Mouse (Mus musculus) liver, embryonic 18 days (tissue): ENCODE measurements around the gene Olfr178. TPM values are rescaled to one million over a fixed set of nuclear protein-coding genes. Genes with fewer than 3 reads are reported as not detected.

Experiments
- polyA plus RNA-seq: library from polyadenylated mRNA; depleted of rRNA; stranded (reverse); fragments of >200 nt; gene quantifications from 2 replicates; pipeline ENCODE4 v1.2.3, GENCODE M21; 2012; rRNA removed

Olfr178 gene
- not detected in 2 replicates for polyA plus RNA-seq

GRCm38 (mm10) chr16:58891963-58892362 is at the start of gene Olfr178:
Gene Olfr178, minus strand, starts transcription at chr16:58892063.

GRCm38 (mm10) chr16:58929292-58929691 is 37.4 kb upstream of the Olfr178 start, which contains the start of gene Olfr180:
Gene Olfr180, minus strand, starts transcription at chr16:58929392.

DNA sequence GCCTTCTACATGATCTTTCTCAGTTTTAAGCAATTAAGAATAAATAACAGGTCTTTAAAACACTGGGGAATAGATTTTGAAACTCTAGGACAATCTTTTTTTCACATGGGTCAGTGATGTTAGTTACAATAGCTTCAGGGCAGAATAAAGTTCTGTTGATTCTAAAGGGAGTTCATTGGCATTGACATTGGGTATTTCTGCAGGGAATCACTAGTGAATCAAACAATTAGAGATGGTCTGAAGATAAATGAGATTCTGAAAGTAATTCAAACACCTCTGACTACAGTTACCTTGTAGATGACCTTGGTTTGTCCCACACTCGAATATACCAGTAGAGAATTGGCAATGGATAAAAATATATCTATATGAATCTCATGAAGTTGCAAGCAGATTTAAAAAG is 36.8 kb upstream of the Olfr178 start, which contains the start of gene Olfr181:
Gene Olfr181 (minus strand): TSS at position 101 of the 400 bp plus-strand sequence.

GRCm38 (mm10) chr16:58874668-58875067 is 17.2 kb downstream of the Olfr178 start, which contains the start of gene Olfr177:
Gene Olfr177, minus strand, starts transcription at chr16:58874768.

Other genes with a start within 250 kb of the Olfr178 start
- gene Cpox, start 221.8 kb downstream of the Olfr178 start, polyA plus RNA-seq, result 157 and 174 TPM in 2 replicates
- 0.14 and 0.16 TPM in 2 replicates for gene Gpr15, start 173.0 kb downstream of the Olfr178 start, polyA plus RNA-seq
- 16.7 and 17.5 TPM in 2 replicates for gene Cldnd1, start 164.2 kb downstream of the Olfr178 start, polyA plus RNA-seq
- not detected in 2 replicates for gene Olfr172, start 128.9 kb downstream of the Olfr178 start, polyA plus RNA-seq
- gene Olfr173, start 91.8 kb downstream of the Olfr178 start, polyA plus RNA-seq, result not detected in 2 replicates
- gene Olfr175-ps1, start 65.3 kb downstream of the Olfr178 start, polyA plus RNA-seq, result not detected in 2 replicates
- gene Olfr177, start 17.3 kb downstream of the Olfr178 start, polyA plus RNA-seq, result not detected in 2 replicates
- not detected in 2 replicates for gene Olfr181, start 36.7 kb upstream of the Olfr178 start, polyA plus RNA-seq
- gene Olfr180, start 37.3 kb upstream of the Olfr178 start, polyA plus RNA-seq, result not detected in 2 replicates
- gene Olfr183, start 103.3 kb upstream of the Olfr178 start, polyA plus RNA-seq, result not detected in 2 replicates
- not detected in 2 replicates for gene Olfr186, start 138.2 kb upstream of the Olfr178 start, polyA plus RNA-seq
- gene Olfr187, start 147.7 kb upstream of the Olfr178 start, polyA plus RNA-seq, result not detected in 2 replicates
- not detected in 2 replicates for gene Olfr190, start 185.9 kb upstream of the Olfr178 start, polyA plus RNA-seq
- gene Olfr191, start 197.8 kb upstream of the Olfr178 start, polyA plus RNA-seq, result not detected in 2 replicates
- not detected in 2 replicates for gene Olfr193, start 219.8 kb upstream of the Olfr178 start, polyA plus RNA-seq
- not detected in 2 replicates for gene Olfr194, start 229.0 kb upstream of the Olfr178 start, polyA plus RNA-seq